Mouse (Mus musculus) left cerebral cortex, adult 11 months (tissue): ENCODE measurements around the gene Robo2.
"Not testable (repeated sequence)": the region's sequence is repeated elsewhere in the genome, so short reads cannot be mapped to it uniquely, and the experiment has no call there.

ENCODE experiments used
- DNase-seq: peaks from one replicate; pipeline ENCODE4 v3.0.0; 2022; ENCODE audit warnings: low spot score

Robo2 gene

DNA sequence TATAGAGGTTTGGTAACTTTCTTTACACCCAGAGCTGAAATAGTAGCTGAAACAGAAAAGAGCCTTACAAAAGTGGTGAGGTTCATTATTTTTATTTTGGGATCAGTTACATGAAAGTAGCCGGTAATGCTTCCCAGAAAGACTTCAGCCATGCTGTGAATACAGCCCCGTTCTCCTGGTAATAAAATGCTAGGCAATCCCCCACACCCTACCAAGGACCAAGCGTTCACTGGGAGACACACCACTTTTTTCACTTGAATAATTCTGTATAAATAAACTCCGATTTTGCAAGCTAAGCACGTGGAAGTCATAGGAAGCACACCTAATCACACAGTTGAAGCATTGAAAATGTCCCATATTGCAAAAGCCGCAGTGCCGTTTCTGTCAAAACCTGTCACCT is 341.0 kb downstream of the Robo2 start:
- DNase-seq = no peak

DNA sequence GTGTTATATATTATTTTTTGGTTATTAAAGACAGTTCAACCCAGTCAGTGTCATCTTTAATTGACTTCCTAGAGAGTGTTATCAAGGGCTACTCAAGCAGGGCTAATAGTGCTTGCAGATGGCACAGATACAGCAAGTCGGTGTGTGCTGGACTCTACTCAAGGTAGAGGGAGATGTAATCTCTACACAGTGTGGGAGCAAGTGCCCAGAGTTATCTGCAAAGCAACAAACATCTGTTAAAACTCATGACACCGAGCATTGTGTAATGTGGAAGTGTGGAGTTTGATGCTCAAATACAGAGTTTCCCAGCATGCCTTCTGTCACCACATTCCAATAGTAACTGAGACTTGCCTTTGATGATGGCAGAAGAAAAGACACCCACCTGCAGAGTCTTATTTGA is 345.7 kb downstream of the Robo2 start:
- no peak for DNase-seq

DNA sequence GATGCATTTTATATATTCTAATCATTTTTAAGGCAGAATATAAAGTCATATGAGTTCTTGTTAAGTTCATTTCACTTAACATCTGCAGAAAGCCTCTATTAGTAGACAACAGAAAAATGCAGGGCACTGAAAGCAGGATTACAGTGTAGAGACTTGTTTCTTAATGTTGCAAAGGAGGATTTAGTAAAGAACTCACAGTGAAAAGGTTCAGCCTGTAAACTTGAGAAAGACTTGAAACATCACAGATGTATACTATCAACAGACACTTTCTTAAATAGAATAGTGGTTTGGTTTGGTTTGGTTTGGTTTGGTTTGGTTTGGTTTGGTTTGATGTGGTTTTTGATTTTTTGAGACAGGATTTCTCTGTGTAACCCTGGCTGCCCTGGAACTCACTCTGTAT is 349.7 kb downstream of the Robo2 start:
- DNase-seq = no peak

DNA sequence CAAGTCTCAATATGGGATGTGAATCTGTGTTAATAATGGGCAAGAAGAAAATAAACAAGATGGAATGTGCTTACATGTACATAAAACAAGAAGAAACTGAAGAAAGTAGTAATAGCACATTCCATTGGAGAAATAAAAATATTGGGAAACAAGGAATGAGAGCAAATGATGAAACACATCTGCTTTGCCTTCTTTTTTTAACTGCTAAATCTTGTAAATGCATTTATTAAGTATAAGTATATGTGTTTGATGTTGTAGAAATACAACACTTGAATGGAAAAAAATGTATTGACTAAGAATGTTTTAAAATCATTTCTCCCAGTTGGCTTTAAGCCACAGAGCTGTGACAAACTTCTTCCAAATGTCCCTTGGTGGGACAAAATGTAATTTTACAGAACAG is 350.1 kb downstream of the Robo2 start:
- no peak for DNase-seq

DNA sequence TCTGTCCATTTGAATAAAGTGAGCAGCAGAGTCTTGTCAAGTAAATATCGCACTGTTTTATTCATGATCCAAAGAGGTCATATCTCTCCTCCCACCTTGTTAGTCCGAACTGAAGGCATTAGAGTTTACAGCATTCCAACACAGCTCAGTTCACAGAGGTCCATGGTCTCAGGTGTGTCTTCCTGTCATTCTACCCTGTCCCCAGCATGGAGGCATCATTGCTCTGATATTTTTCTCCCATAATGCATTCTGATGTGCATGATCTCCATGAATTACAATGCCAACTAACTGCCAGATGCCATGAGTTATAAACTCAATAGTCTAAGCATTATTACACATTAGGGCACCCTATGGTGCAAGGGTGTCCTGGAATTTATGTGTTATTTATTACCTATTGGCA is 354.7 kb downstream of the Robo2 start:
- no peak for DNase-seq

DNA sequence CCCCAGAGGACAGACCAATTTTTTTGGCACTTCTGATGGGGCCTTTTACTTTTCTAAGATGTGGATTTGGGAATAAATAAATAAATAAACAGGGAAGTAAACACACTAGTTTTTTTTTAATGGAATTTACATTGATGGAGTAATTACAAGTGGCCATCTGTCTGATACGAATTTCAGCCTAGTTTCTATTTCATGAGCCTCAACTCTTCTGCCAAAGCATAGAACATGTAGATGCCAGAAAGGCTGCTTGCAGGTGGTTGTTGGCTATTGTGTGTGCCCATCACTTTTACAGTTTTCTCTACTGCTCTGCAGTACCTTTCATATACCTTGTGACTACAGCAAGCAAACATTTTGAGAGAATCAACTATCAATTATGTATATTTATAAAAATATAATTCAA is 355.4 kb downstream of the Robo2 start:
- DNase-seq = no peak

DNA sequence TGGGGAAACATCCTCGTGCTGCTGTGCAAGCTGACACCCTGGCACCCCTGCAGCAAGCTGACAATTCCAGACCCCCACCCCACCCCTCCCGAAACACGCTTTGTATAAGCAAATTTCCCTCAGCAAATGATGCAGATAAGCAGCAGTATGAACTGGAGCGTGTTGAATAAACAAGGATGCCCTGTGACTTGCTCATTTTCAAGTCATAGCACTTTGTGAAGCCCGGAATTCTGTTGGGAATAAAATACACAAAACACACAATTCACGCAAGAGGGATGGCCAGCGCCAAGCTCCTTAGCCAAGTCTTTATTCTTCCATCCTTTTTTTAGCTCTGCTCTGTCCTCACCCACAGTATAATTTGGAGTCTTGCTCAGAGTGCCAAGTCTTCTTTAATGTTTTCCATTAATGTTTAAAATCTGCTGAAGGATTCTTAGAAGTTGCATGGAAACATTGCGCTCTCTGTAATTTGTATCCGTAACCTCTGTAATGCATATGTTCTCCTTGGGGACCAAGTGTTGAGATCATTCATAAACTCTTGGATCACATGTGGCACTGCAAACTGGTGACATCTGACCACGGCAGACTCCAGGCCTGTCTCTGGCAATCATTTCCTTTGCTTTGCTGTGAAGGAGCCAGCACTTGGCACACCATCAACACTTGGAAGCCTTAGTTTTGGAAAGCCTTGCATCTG is 356.4 kb downstream of the Robo2 start:
- no peak for DNase-seq

DNA sequence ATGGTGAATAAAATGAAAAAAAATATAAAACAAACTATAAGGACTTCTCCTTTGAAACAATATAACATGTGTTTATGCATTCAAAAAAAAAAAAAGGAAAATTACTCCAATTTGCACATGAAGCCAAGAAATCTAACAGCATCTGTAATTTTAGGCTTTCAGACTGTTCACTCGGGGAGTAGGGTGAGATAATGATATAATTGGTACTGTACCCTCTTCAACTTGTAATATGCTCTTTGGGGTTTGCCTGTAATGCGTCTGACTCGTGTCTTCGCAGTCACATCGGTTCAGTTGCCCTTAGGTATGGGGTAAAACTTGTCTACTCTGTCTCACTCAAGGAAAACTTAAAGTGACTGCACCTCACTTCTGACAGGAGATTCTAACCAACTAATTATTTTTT is 362.2 kb downstream of the Robo2 start:
- no peak for DNase-seq

DNA sequence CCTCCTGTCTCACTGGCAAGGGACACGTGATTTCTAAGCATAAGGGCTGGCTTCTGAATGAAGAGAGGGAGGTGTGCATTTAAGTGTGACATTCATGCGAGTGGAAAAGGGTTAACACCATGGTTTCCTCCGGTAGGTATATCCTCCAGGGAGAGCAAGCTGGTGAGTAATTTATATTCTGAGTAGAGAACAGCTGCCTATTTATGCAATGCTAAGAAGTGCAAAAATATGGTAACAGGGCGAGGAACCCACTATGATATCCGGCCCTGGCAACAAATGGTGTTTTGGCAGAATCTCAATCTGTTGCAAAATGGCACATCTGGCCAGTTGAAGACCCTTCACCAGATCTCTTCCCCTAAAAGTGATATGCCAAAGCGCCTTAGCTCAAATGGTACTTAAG is 362.6 kb downstream of the Robo2 start:
- DNase-seq = no peak

DNA sequence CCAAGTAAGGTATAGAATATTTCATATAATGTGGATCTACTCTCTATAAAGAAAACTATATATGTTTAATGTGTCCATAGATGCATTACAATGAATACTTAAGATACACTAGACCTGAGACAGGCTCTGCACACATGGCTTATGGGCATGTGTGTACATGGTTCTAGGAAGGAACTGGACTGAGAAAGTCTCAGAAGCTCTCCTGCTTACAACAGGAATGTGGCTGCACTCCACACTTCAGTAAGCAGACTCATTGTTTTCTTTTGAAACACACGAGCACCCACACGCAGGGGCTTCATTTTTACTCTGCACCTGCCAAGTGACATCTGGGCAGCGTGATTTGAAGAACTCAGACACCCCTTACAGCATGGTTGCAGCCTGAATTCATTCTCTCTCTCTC is 364.4 kb downstream of the Robo2 start:
- no peak for DNase-seq

DNA sequence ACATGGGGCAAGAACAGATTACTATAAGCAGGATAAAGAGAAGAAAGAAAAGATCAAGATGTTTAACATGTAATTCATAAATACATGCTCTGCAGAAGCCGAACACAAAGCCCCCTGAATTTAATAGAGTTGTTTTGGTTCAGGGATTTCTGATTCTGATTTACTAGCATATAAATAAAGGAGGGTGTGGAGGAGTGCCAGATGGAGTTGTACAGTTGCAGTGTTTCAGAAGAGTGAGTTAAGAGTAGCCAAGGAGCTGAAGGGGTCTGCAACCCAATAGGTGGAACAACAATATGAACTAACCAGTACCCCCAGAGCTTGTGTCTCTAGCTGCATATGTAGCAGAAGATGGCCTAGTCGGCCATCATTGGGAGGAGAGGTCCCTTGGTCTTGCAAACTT is 370.8 kb downstream of the Robo2 start:
- DNase-seq = not testable (repeated sequence)

DNA sequence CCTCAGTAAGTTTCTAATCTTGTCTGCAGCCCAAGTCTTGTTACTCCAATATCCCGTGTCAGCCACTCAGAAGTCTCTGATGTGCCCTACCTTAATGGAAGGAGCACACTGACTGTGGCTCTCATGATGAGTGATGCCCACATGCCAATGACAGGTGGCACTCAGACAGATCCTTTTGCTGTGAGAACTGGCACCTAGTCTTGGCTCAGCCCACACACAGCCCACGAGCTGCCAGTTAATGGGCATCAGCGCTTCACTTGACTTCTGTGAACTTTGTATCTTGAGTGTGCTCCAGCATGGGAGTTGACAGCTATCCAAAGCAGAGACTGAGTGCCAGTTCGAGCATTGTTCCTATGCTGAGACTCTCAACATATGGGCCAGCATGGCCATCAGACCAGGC is 383.8 kb downstream of the Robo2 start:
- no peak for DNase-seq

DNA sequence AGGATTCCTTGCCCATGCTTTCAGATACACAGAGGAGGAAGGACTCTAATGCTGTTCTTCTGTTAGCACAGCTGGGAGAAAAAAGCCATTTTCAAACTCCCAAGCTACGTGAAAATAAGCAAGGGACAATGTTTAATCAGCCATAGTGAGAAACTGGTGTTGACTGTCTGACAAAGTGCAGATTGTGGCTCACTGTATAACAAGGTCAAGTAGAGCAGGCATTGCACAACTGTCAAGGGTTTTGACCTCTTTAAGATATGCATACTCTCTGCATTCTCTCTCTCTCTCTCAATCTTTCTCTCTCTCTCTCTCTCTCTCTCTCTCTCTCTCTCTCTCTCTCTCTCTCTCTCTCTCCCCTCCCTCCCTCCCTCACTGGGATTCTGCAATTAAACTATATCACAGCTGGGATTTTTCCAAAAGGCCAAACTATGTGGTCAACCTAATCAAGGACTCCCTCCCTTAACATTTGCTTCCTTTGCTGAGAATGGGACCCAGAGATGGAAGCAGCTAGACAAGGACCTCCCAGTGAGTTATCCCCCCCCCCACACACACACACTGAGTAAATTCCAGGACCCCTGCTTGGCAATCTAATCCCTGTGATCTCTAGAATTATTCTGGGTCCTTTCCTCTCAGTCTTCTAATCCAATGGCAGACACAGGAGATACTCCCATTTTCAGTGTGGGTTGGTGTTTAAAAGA is 389.2 kb downstream of the Robo2 start:
- no peak for DNase-seq

DNA sequence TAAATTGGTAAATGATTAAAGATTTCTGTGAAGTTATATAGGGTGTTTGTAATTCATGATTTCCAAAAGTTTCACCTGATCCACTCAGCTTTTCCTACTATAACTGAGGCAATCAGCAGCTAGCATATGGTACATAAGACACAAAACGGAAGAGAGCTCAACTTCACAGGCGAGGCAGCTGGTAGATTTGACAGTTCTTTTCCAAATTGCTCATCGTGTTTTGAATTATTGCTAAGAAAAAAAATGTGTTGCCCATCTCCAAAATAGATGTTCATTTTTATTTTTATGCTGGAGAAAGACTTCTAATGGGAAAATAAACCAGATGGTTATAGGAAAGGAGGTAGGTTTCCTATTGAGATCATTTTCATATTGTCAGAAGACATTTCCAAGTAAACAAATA is 405.9 kb downstream of the Robo2 start:
- peak; percentile 29 for DNase-seq

DNA sequence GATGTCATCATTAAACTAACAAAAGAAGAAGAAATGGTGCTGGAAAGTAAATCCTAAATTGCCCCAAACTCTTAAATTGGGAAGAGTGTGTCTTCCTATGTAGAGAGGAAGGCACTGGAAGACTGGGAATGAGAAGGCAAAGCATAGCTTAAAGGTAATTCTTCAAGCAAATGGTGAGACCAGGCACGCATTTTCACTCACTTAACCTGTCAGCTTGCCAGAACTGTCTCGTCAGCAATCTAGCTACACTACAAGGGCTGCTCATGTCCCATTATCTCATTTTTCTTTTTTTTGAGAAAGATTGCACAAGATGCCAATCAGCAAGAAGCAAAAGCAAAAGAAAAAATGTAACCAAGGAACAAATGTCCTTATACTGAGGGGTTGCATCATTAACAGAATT is 410.3 kb downstream of the Robo2 start:
- DNase-seq = no peak

DNA sequence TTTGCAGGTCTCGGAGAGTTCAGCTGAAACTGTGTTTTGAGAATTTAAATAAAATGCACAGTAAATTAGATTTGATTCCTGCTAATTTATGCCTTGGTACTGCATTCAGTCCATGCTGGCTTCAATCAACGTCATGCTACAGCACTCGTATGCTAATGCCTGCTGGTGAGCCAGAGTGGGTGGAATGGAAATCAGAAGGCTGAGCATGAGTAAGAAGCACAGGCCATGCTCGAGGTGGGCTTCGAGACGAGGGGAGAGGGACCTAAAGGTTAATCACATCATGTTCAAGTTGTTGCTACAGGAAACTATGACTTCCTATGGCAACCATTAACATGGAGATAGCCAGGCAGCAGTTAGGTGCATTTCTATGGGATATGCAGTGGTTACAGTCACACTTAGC is 420.4 kb downstream of the Robo2 start:
- DNase-seq = no peak

DNA sequence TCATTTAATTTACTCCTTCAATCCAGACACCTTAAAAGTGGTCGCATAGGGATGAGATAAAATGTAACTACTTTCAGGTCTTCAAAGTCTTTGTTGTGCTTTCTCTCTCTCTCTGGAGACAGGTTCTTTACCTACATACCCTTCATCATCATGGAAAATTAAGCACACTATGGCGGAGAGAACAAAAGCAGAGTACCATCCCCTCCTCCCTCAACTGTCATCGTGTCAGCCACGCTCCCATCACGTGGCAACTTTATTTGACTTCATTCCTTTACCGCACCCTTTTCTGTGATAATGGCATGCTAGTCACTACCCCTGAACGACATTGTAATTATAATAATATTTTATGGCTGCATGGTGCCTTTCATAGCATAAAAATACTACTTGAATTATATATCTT is 442.1 kb downstream of the Robo2 start:
- no peak for DNase-seq

DNA sequence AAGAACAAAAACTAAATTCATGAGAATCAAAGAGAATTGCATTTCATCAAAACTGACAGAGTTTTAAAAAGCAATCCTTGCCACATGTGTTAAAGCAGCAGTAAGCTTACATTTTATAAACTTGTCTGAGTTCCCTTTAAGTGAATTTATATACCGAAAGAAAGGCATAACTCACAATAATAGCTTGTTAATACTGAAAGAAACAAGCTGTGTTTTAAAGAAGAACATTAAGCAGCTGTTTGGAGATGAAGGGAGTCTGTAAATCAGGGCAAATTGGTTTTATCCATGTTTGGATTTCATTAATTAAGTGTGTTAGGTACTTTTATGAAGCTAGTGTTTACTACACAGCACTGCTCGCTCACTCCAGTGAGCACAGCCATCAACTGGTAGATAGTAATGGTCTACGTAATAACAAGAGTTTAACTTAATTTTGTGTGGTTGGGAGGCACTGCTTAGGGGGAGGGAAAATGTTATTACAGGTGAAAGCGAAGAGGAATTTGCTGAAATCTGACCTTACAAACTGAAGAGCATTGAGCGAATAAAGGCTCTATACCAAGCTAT is 447.2 kb downstream of the Robo2 start:
- DNase-seq = no peak

DNA sequence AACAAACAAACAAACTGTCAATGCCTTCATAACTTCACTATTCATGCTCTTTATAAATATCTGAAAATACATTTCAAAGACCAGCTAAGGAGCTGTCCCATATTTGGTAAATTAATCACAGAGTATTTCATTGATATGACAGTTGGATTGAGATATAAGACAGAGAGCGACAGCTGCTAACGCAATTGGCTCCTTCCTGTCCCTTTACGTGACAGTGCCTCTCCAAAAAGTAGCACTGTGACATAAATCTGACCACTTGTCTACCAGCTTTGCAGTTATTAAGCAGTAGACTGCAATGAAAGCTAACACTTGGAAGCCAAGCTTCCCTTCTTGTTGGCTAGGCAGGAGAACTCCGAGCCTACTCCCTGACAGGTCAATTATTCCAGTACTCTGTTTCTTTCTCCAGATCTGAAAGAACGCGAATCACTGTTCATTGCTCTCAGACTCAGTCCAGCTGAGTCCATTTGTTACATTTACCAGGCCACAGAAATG is 452.1 kb downstream of the Robo2 start:
- no peak for DNase-seq

DNA sequence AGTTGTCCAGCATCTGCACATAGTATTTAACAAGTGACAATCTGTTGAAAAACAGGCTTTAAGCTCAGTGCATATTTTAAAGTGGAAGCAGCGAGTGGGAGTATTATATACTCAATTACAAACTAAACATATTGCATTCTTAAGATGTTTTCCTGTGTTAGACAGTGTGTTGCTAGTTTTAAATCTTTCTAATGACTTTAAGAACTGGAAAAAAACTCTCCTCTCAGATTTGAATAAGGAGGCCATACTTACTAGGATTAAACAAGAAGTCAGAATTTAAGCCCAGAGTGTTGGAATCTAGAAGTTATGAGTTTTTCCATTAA is 453.1 kb downstream of the Robo2 start:
- DNase-seq = no peak

DNA sequence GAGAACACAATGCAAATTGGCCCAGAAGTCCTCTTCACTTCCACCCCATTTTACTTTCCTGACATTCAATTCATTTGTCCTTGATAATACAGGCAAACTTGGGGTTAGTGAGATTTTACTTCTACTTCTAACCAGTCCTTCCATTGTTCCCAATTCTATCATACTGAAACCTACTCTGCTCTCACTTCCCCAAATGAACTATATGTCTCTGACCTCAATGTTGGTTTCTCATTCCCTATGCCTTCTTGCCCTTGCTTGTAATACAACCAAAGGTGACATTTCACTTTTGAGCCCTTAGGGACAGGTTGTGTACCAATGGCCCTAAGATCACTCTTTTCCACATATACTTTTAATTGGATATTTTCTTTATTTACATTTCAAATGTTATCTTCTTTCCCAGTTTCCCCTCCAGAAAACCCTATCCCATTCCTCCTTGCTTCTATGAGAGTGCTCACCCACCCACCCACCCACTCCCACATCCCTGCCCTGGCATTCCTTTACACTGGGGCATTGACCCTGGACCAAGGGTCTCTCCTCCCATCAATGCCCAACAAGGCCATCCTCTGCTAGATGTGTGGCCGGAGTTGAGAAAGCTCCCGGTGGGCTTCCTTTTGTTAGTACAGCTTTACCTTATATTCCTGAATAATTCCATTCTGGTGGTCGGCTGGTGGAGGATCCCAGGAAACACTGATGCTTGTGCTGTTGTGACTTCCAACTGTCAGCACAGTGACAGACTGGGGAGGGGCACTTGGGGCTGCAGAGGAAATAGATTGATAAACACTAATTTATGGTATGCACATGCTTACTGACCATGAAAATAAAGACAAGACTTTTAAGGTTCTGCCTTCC is 453.7 kb downstream of the Robo2 start:
- DNase-seq = no peak

DNA sequence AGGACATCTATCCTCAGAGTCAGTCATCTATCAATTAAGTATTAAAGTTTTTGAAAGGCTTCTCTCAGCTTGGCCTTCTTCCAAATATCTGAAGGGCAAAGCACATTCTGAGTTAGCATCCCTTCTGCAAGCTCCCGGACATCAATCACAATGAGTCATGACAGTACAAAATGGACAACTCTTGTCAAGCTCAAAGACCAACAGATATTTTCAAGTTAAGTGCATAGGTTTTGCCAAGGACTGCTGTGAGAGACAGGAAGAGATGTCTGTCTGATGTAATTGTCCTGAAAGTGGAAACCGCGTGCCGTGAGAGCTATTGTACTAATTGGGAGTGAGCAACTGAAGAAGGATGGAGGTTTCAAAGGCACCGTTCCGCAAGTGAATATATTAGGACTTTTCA is 465.5 kb downstream of the Robo2 start:
- no peak for DNase-seq

DNA sequence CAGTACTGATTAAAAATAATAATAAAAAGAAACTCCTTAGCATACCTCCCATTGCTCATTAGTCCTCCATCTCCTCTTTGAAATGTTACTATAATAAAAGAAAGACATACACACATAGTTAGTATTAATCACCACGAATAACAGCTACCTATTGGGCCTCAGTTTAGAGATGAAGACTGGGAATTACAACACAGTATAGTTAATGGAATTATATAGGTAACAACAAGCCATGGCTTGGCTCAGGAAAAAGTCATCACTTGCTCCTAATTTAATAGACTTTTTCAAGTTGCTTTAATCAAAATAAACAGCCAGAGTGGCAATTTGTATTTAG is 471.4 kb downstream of the Robo2 start:
- no peak for DNase-seq
